Mouse (Mus musculus) brain, embryonic 14.5 days (tissue): ENCODE measurements around the gene Gmds.

Source experiments
- CTCF ChIP-seq: fragments of 200-500 bp; IDR thresholded peaks from 2 replicates; pipeline ENCODE4 v1.5.1; 2012; ENCODE audit warnings: inconsistent platforms, mild to moderate bottlenecking, moderate library complexity, borderline replicate concordance; ENCODE audit not compliant: insufficient read depth, insufficient read length; ENCODE audit errors: extremely low read depth
- POLR2A ChIP-seq: fragments of 200-500 bp; IDR thresholded peaks from 2 replicates; pipeline ENCODE4 v1.6.1; 2012; ENCODE audit warnings: mild to moderate bottlenecking, inconsistent platforms, borderline replicate concordance; ENCODE audit not compliant: poor library complexity, insufficient read depth, insufficient read length, severe bottlenecking; ENCODE audit errors: extremely low read depth

DNA sequence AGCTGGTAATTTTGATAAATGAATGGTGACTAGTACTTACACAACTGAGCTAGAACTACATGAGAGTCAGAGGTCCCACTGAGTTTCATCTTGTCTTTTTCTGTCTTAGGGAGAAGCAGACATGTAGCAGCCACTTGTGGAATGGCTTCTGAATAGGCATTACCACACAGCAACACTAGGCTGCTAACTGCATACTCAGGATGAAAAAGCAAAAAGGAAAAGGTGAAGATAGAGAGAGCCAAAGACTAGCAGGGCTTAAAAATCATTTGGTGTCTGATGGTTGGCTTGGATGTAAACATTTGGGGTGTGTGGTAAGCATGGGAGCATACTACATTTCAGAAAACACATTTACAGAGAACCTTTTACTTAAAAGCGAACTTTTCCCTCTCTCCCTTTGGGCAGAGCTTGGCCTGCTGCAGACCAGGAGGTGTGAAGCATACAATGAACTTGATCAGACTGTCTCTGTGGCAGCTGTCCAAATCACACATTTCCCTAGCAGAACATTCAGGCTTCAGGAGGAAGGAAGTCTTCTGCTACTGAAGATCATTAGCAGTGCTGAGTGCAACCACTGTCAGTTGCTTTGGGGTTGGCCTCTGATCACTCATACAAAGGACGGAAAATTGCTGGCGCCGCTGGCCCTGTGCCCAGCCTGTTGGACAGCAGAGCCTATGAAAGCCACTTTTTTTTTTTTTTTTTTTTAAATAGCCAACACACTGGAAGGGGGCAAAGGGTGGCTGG is 319.9 kb downstream of the Gmds start:
- TF ChIP-seq CTCF: no peak
- no peak for TF ChIP-seq POLR2A
